Mouse (Mus musculus): ENCODE results near the gene Samd4b. TPM values are rescaled to one million over a fixed set of nuclear protein-coding genes. Genes with fewer than 3 reads are reported as not detected.

The Samd4b gene
- polyA plus RNA-seq, 1 experiment, result 54.1 TPM

GRCm38 (mm10) chr7:28381017-28381790 is 216.7 kb downstream of the Samd4b start:
- TF ChIP-seq CTCF (IDR thresholded peaks at IDR 0.05; ENCODE audit: borderline replicate concordance, insufficient read depth, low read depth, low read length) (no peak), POLR2A (IDR thresholded peaks at IDR 0.05; ENCODE audit: borderline replicate concordance, insufficient read depth, low read length) (no peak)
- DNase-seq, result peak; percentile 36 to 45
- no peaks in the 10 kb centered on the region for H3K27me3 ChIP-seq (ENCODE audit: control insufficient read depth, insufficient read depth, low read length)
- 18% methylated on average over 30 of the region's 30 CpGs for WGBS
- H3K4me3 ChIP-seq (replicated peaks; ENCODE audit: insufficient read depth, low read depth, low read length), result peak overlapping the region; percentile 58
- peak overlapping the region; percentile 88 for H3K27ac ChIP-seq (ENCODE audit: insufficient read depth, low read length)
- H3K4me1 ChIP-seq (ENCODE audit: control insufficient read depth, insufficient read depth, low read length), result peaks cover 13% of the 10 kb centered on the region

- H3K27ac ChIP-seq (ENCODE audit: insufficient read depth, low read length), result peak within 1 kb of the TSS; percentile 88
- no peak for DNase-seq
- WGBS, result 71% methylated on average over 17 of the region's 17 CpGs
- TF ChIP-seq POLR2A (IDR thresholded peaks at IDR 0.05; ENCODE audit: borderline replicate concordance, insufficient read depth, low read length), result no peak
- H3K27me3 ChIP-seq (ENCODE audit: control insufficient read depth, insufficient read depth, low read length), result no peaks in the 10 kb centered on the region
- H3K4me3 ChIP-seq (replicated peaks; ENCODE audit: insufficient read depth, low read depth, low read length), result peak within 1 kb of the TSS; percentile 66
- peaks cover 13% of the 10 kb centered on the region for H3K4me1 ChIP-seq (ENCODE audit: control insufficient read depth, insufficient read depth, low read length)
These were observed 217.5 kb downstream of the Samd4b start, which contains the start of gene Zfp36 for GRCm38 (mm10) chr7:28380237-28381016. Zfp36 (minus strand) TSS chr7:28380253.

- Histone ChIP-seq H3K27ac (ENCODE audit: insufficient read depth, low read length) (peak overlapping the region; percentile 79), H3K27me3 (ENCODE audit: control insufficient read depth, insufficient read depth, low read length) (no peaks in the 10 kb centered on the region), H3K4me3 (replicated peaks; ENCODE audit: insufficient read depth, low read depth, low read length) (peak overlapping the region; percentile 66), H3K4me1 (ENCODE audit: control insufficient read depth, insufficient read depth, low read length) (peaks cover 13% of the 10 kb centered on the region)
- TF ChIP-seq CTCF (IDR thresholded peaks at IDR 0.05; ENCODE audit: borderline replicate concordance, insufficient read depth, low read depth, low read length), result no peak
- peak; percentile 58; the same call in 1 of the 2 replicates for TF ChIP-seq POLR2A (IDR thresholded peaks at IDR 0.05; ENCODE audit: borderline replicate concordance, insufficient read depth, low read length)
- 7% methylated on average over 53 of the region's 53 CpGs for WGBS
- peak; percentile 68 to 69 for DNase-seq
These were observed 218.9 kb downstream of the Samd4b start for GRCm38 (mm10) chr7:28378769-28379651.

- Histone ChIP-seq H3K4me1 (ENCODE audit: control insufficient read depth, insufficient read depth, low read length) (peaks cover 13% of the 10 kb centered on the region), H3K27ac (ENCODE audit: insufficient read depth, low read length) (no peak overlapping the region)
These were observed 219.8 kb downstream of the Samd4b start for GRCm38 (mm10) chr7:28378066-28378690.

GRCm38 (mm10) chr7:28377190-28378065 is 220.5 kb downstream of the Samd4b start:
- Histone ChIP-seq H3K27me3 (ENCODE audit: control insufficient read depth, insufficient read depth, low read length) (no peaks in the 10 kb centered on the region), H3K4me1 (ENCODE audit: control insufficient read depth, insufficient read depth, low read length) (peaks cover 10% of the 10 kb centered on the region), H3K4me3 (replicated peaks; ENCODE audit: insufficient read depth, low read depth, low read length) (no peak overlapping the region), H3K27ac (ENCODE audit: insufficient read depth, low read length) (no peak overlapping the region)
- DNase-seq, result no peak
- no peak for TF ChIP-seq CTCF (IDR thresholded peaks at IDR 0.05; ENCODE audit: borderline replicate concordance, insufficient read depth, low read depth, low read length)
- TF ChIP-seq POLR2A (IDR thresholded peaks at IDR 0.05; ENCODE audit: borderline replicate concordance, insufficient read depth, low read length), result no peak
- WGBS, result 63% methylated on average over 18 of the region's 18 CpGs

More at GRCm38 (mm10) chr7:28378066-28378690, 219.8 kb downstream of the Samd4b start:
- Histone ChIP-seq H3K27me3 (ENCODE audit: control insufficient read depth, insufficient read depth, low read length) (no peaks in the 10 kb centered on the region), H3K4me3 (replicated peaks; ENCODE audit: insufficient read depth, low read depth, low read length) (peak overlapping the region; percentile 66)
- TF ChIP-seq POLR2A (IDR thresholded peaks at IDR 0.05; ENCODE audit: borderline replicate concordance, insufficient read depth, low read length), result no peak
- no peak for TF ChIP-seq CTCF (IDR thresholded peaks at IDR 0.05; ENCODE audit: borderline replicate concordance, insufficient read depth, low read depth, low read length)
- DNase-seq, result peak in 1 of 2 experiments; percentile 32
- 40% methylated on average over 32 of the region's 32 CpGs for WGBS

GRCm38 (mm10) chr7:28376011-28376771 is 221.8 kb downstream of the Samd4b start:
- Histone ChIP-seq H3K27ac (ENCODE audit: insufficient read depth, low read length) (peak overlapping the region; percentile 2; the same call in 1 of the 2 replicates), H3K4me1 (ENCODE audit: control insufficient read depth, insufficient read depth, low read length) (no peaks in the 10 kb centered on the region; the same call in 1 of the 2 replicates), H3K27me3 (ENCODE audit: control insufficient read depth, insufficient read depth, low read length) (no peaks in the 10 kb centered on the region), H3K4me3 (replicated peaks; ENCODE audit: insufficient read depth, low read depth, low read length) (peak overlapping the region; percentile 54)
- 15% methylated on average over 30 of the region's 30 CpGs for WGBS
- TF ChIP-seq POLR2A (IDR thresholded peaks at IDR 0.05; ENCODE audit: borderline replicate concordance, insufficient read depth, low read length), result no peak
- no peak for TF ChIP-seq CTCF (IDR thresholded peaks at IDR 0.05; ENCODE audit: borderline replicate concordance, insufficient read depth, low read depth, low read length)
- DNase-seq, result peak in 1 of 2 experiments; percentile 41
